Mouse (Mus musculus): Measurements from ENCODE around the gene Cenpm. TPM values are rescaled to one million over a fixed set of nuclear protein-coding genes. Genes with fewer than 3 reads are reported as not detected.

Gene Cenpm
- polyA plus RNA-seq, 1 experiment, result 16.1 TPM

- no peak for TF ChIP-seq POLR2A (IDR thresholded peaks at IDR 0.05; ENCODE audit: low read depth, low read length)
- no peak for TF ChIP-seq CTCF (IDR thresholded peaks at IDR 0.05; ENCODE audit: borderline replicate concordance, insufficient read depth, low read length)
- Histone ChIP-seq H3K27ac (ENCODE audit: insufficient read depth, low read length) (no peak overlapping the region), H3K4me3 (ENCODE audit: insufficient read depth, low read length) (no peak overlapping the region), H3K4me1 (ENCODE audit: control insufficient read depth, insufficient read depth, low read length) (no peaks in the 10 kb centered on the region)
These were observed 26.6 kb downstream of the Cenpm start for GRCm38 (mm10) chr15:82217980-82218379.

GRCm38 (mm10) chr15:82217039-82217438, 27.5 kb downstream of the Cenpm start:
- H3K4me1 ChIP-seq (ENCODE audit: control insufficient read depth, insufficient read depth, low read length), result no peaks in the 10 kb centered on the region
- no peak overlapping the region for H3K4me3 ChIP-seq (ENCODE audit: insufficient read depth, low read length)
- TF ChIP-seq CTCF (IDR thresholded peaks at IDR 0.05; ENCODE audit: borderline replicate concordance, insufficient read depth, low read length) (no peak), POLR2A (IDR thresholded peaks at IDR 0.05; ENCODE audit: low read depth, low read length) (no peak)
- no peak overlapping the region for H3K27ac ChIP-seq (ENCODE audit: insufficient read depth, low read length)

- peaks cover 2% of the 10 kb centered on the region; the same call in 1 of the 2 replicates for H3K4me1 ChIP-seq (ENCODE audit: control insufficient read depth, insufficient read depth, low read length)
- H3K27ac ChIP-seq (ENCODE audit: insufficient read depth, low read length), result no peak overlapping the region
- TF ChIP-seq CTCF (IDR thresholded peaks at IDR 0.05; ENCODE audit: borderline replicate concordance, insufficient read depth, low read length) (no peak), POLR2A (IDR thresholded peaks at IDR 0.05; ENCODE audit: low read depth, low read length) (no peak)
- no peak overlapping the region for H3K4me3 ChIP-seq (ENCODE audit: insufficient read depth, low read length)
These were observed 28.3 kb downstream of the Cenpm start for GRCm38 (mm10) chr15:82216142-82216827.

GRCm38 (mm10) chr15:82215332-82216046, 29.1 kb downstream of the Cenpm start:
- no peak for TF ChIP-seq CTCF (IDR thresholded peaks at IDR 0.05; ENCODE audit: borderline replicate concordance, insufficient read depth, low read length)
- TF ChIP-seq POLR2A (IDR thresholded peaks at IDR 0.05; ENCODE audit: low read depth, low read length), result no peak
- Histone ChIP-seq H3K4me3 (ENCODE audit: insufficient read depth, low read length) (no peak overlapping the region), H3K4me1 (ENCODE audit: control insufficient read depth, insufficient read depth, low read length) (peaks cover 6% of the 10 kb centered on the region), H3K27ac (ENCODE audit: insufficient read depth, low read length) (no peak overlapping the region)

- TF ChIP-seq POLR2A (IDR thresholded peaks at IDR 0.05; ENCODE audit: low read depth, low read length) (no peak), CTCF (IDR thresholded peaks at IDR 0.05; ENCODE audit: borderline replicate concordance, insufficient read depth, low read length) (no peak)
- Histone ChIP-seq H3K27ac (ENCODE audit: insufficient read depth, low read length) (no peak overlapping the region), H3K4me1 (ENCODE audit: control insufficient read depth, insufficient read depth, low read length) (peaks cover 6% of the 10 kb centered on the region), H3K4me3 (ENCODE audit: insufficient read depth, low read length) (no peak overlapping the region)
These were observed 31.3 kb downstream of the Cenpm start for GRCm38 (mm10) chr15:82213222-82213621.

- Histone ChIP-seq H3K4me1 (ENCODE audit: control insufficient read depth, insufficient read depth, low read length) (peaks cover 6% of the 10 kb centered on the region), H3K4me3 (ENCODE audit: insufficient read depth, low read length) (peak within 1 kb of the TSS; percentile 20), H3K27ac (ENCODE audit: insufficient read depth, low read length) (no peak within 1 kb of the TSS)
- TF ChIP-seq POLR2A (IDR thresholded peaks at IDR 0.05; ENCODE audit: low read depth, low read length) (no peak), CTCF (IDR thresholded peaks at IDR 0.05; ENCODE audit: borderline replicate concordance, insufficient read depth, low read length) (no peak)
These were observed 31.8 kb downstream of the Cenpm start, which contains the start of gene Shisa8 for GRCm38 (mm10) chr15:82212752-82213063. Shisa8 (minus strand) TSS chr15:82212815.

GRCm38 (mm10) chr15:82211911-82212751, 32.4 kb downstream of the Cenpm start:
- Histone ChIP-seq H3K4me3 (ENCODE audit: insufficient read depth, low read length) (peak overlapping the region; percentile 20), H3K27ac (ENCODE audit: insufficient read depth, low read length) (no peak overlapping the region), H3K4me1 (ENCODE audit: control insufficient read depth, insufficient read depth, low read length) (peaks cover 6% of the 10 kb centered on the region)
- TF ChIP-seq CTCF (IDR thresholded peaks at IDR 0.05; ENCODE audit: borderline replicate concordance, insufficient read depth, low read length), result no peak
- TF ChIP-seq POLR2A (IDR thresholded peaks at IDR 0.05; ENCODE audit: low read depth, low read length), result no peak

- peaks cover 11% of the 10 kb centered on the region for H3K4me1 ChIP-seq (ENCODE audit: control insufficient read depth, insufficient read depth, low read length)
- no peak overlapping the region for H3K27ac ChIP-seq (ENCODE audit: insufficient read depth, low read length)
- no peak for TF ChIP-seq POLR2A (IDR thresholded peaks at IDR 0.05; ENCODE audit: low read depth, low read length)
- TF ChIP-seq CTCF (IDR thresholded peaks at IDR 0.05; ENCODE audit: borderline replicate concordance, insufficient read depth, low read length), result no peak
- no peak overlapping the region for H3K4me3 ChIP-seq (ENCODE audit: insufficient read depth, low read length)
These were observed 33.3 kb downstream of the Cenpm start for GRCm38 (mm10) chr15:82211281-82211680.

GRCm38 (mm10) chr15:82210801-82211200, 33.7 kb downstream of the Cenpm start:
- H3K4me3 ChIP-seq (ENCODE audit: insufficient read depth, low read length), result no peak overlapping the region
- no peak overlapping the region for H3K27ac ChIP-seq (ENCODE audit: insufficient read depth, low read length)
- TF ChIP-seq CTCF (IDR thresholded peaks at IDR 0.05; ENCODE audit: borderline replicate concordance, insufficient read depth, low read length) (no peak), POLR2A (IDR thresholded peaks at IDR 0.05; ENCODE audit: low read depth, low read length) (no peak)
- peaks cover 14% of the 10 kb centered on the region for H3K4me1 ChIP-seq (ENCODE audit: control insufficient read depth, insufficient read depth, low read length)

Data from embryonic fibroblast, embryonic 13.5 days (primary cell).